Mouse (Mus musculus) cerebellum, adult 8-10 months (tissue): ENCODE data around the gene Pts.

Experiments
- DNase-seq: peaks from one replicate; pipeline ENCODE4 v3.0.0; 2022

Gene Pts

GRCm38 (mm10) chr9:50482743-50483142, 45.8 kb downstream of the Pts start:
- no peak for DNase-seq

GRCm38 (mm10) chr9:50479476-50479875, 49.0 kb downstream of the Pts start:
- DNase-seq, result no peak

- no peak for DNase-seq
These were observed 49.7 kb downstream of the Pts start for GRCm38 (mm10) chr9:50478826-50479225.

GRCm38 (mm10) chr9:50477270-50477669, 51.3 kb downstream of the Pts start:
- no peak for DNase-seq

DNA sequence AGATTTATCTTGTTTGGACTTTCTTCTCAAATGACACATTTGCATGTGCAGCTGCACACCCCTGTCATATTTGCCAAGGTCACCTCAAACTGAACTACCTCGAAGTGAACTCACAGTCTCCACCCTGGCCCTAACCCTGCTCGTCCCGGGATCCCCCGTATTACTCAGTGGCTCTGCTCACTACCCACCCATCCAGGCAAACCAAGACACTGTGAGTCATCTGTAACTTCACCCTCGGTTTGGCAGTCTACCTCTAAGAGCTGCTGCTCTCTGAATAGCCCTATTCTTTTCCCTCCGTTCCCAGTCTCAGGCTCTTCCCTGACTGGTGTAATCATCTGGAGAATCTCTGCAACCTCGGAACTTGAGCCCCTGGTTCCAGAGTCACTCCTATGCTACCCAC, 51.9 kb downstream of the Pts start:
- DNase-seq, result no peak

GRCm38 (mm10) chr9:50475745-50476144, 52.8 kb downstream of the Pts start:
- no peak for DNase-seq

GRCm38 (mm10) chr9:50475318-50475717, 53.2 kb downstream of the Pts start:
- no peak for DNase-seq
